Comparison of ENCODE assay signal across 10 mouse cellular contexts in the genomic region with DNA sequence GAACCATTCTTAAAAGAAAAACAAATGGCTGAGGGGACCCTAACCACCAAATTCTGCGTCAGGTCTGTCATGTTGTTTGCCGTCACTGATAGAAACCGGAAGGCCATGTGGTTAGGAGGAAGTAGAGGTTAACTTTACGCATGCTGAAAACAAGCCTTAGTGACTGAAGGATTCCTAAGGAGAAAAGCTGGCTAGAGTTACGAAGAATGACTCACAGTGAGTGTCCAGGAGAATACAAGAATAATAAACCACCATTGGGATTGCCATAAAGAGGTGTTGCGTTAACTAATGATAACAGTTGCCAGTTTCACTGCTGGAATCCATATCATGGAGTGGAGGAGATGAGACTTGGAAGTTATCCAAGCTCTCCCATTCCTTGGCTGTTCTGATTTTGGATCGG. TPM values are rescaled to one million over a fixed set of nuclear protein-coding genes. Genes with fewer than 3 reads are reported as not detected.
DNase-seq lines count a peak whose midpoint lies in the region; ATAC-seq and TF ChIP-seq lines count a peak whose summit lies in the region.
"Had no signal": no experiment of that assay in that cellular context is flagged by ENCODE, and none has a peak within 500 bp of the region (broad histone marks: within the 10 kb centered on the region; RNA-seq: fewer than 3 reads in every experiment).

No protein-coding gene starts in this region.

- peaks cover 8% of the 10 kb centered on the region for H3K4me1 ChIP-seq in heart, adult 2 months (ENCODE audit: control insufficient read depth, insufficient read depth, low read length)
- peaks cover 20% of the 10 kb centered on the region for H3K4me1 ChIP-seq in lung, embryonic 16.5 days (replicated peaks; ENCODE audit: control insufficient read depth, insufficient read depth, low read length)
- peaks cover 69% of the 10 kb centered on the region for H3K4me1 ChIP-seq in intestine, embryonic 14.5 days (replicated peaks; ENCODE audit: control insufficient read depth, insufficient read depth, low read length)
- H3K4me1 ChIP-seq in stomach, embryonic 14.5 days (ENCODE audit: control insufficient read depth, insufficient read depth, low read length): peaks cover 43% of the 10 kb centered on the region

- no peak for TF ChIP-seq CTCF in heart, adult 2 months (IDR thresholded peaks at IDR 0.05)

- peak; percentile 80 for ATAC-seq in lung, embryonic 16.5 days (ENCODE audit: low read depth)
- ATAC-seq in intestine, embryonic 14.5 days (replicated peaks; ENCODE audit: low FRiP score, low TSS enrichment, low read depth): no peak; the same call in 1 of the 2 replicates
- no peak for ATAC-seq in stomach, embryonic 14.5 days (ENCODE audit: insufficient number of reproducible peaks, insufficient read depth, low FRiP score, low read depth)
- ATAC-seq: forebrain, embryonic 16.5 days had no signal

- TF ChIP-seq EP300 in heart, adult 2 months (IDR thresholded peaks at IDR 0.05; ENCODE audit: insufficient read depth, low read depth, low read length): no peak

- no peak for DNase-seq in heart, adult 2 months
- no peak for DNase-seq in heart, postnatal 4 days
- DNase-seq in lung, postnatal 10 days: no peak
- no peak for DNase-seq in intestine, embryonic 14.5 days (ENCODE audit: low spot score)
- DNase-seq in urinary bladder, postnatal 25 days (ENCODE audit: low spot score): no peak
- no peak for DNase-seq in ovary, postnatal 36 days (ENCODE audit: low spot score)
- DNase-seq: cerebellum, postnatal 14 days had no signal

- H3K27me3 ChIP-seq in heart, adult 2 months (ENCODE audit: control insufficient read depth, insufficient read depth, low read length): no peaks in the 10 kb centered on the region
- H3K27me3 ChIP-seq in lung, embryonic 16.5 days (ENCODE audit: control insufficient read depth, insufficient read depth, low read depth, low read length): no peaks in the 10 kb centered on the region; the same call in 1 of the 2 replicates
- H3K27me3 ChIP-seq in intestine, embryonic 14.5 days (replicated peaks; ENCODE audit: control insufficient read depth, insufficient read depth, low read length): no peaks in the 10 kb centered on the region
- no peaks in the 10 kb centered on the region for H3K27me3 ChIP-seq in stomach, embryonic 14.5 days (ENCODE audit: control insufficient read depth, insufficient read depth, low read length)

- TF ChIP-seq POLR2A in heart, adult 2 months (IDR thresholded peaks at IDR 0.05; ENCODE audit: insufficient read depth, low read depth, low read length): no peak

- intact Hi-C loops in heart, adult 2 months (cut with DNase I): no loop called here

- no peak overlapping the region for H3K4me3 ChIP-seq in heart, adult 2 months
- H3K4me3 ChIP-seq in lung, embryonic 16.5 days (ENCODE audit: low read length): no peak overlapping the region
- no peak overlapping the region for H3K4me3 ChIP-seq in intestine, embryonic 14.5 days (ENCODE audit: low read depth, low read length)
- H3K4me3 ChIP-seq in stomach, embryonic 14.5 days (ENCODE audit: low read depth, low read length): no peak overlapping the region

- H3K4me2 ChIP-seq in lung, embryonic 16.5 days (ENCODE audit: low read depth, low read length): peak overlapping the region; percentile 22
- no peak overlapping the region for H3K4me2 ChIP-seq in intestine, embryonic 14.5 days (ENCODE audit: low read length)
- no peak overlapping the region for H3K4me2 ChIP-seq in stomach, embryonic 14.5 days (replicated peaks; ENCODE audit: low read depth, low read length)

- no peaks in the 10 kb centered on the region for H3K9me3 ChIP-seq in lung, embryonic 16.5 days (ENCODE audit: control insufficient read depth, low read length)
- no peaks in the 10 kb centered on the region for H3K9me3 ChIP-seq in intestine, embryonic 14.5 days (ENCODE audit: control insufficient read depth, low read length)
- H3K9me3 ChIP-seq in stomach, embryonic 14.5 days (ENCODE audit: control insufficient read depth, low read depth, low read length): no peaks in the 10 kb centered on the region

- peak overlapping the region; percentile 38; the same call in 1 of the 2 replicates for H3K27ac ChIP-seq in heart, adult 2 months
- peak overlapping the region; percentile 70 for H3K27ac ChIP-seq in lung, embryonic 16.5 days (ENCODE audit: low read length)
- H3K27ac ChIP-seq in intestine, embryonic 14.5 days (ENCODE audit: low read depth): peak overlapping the region; percentile 93
- peak overlapping the region; percentile 89 for H3K27ac ChIP-seq in stomach, embryonic 14.5 days (ENCODE audit: low read length)

- 42% methylated on average over 7 of the region's 7 CpGs for WGBS in heart, adult 2 months
- 37% methylated on average over 7 of the region's 7 CpGs for WGBS in lung, embryonic 16.5 days
- 32% methylated on average over 7 of the region's 7 CpGs for WGBS in intestine, embryonic 14.5 days
- 30% methylated on average over 7 of the region's 7 CpGs for WGBS in stomach, embryonic 14.5 days

- peaks cover 20% of the 10 kb centered on the region for H3K36me3 ChIP-seq in heart, adult 2 months (ENCODE audit: control insufficient read depth, insufficient read depth, low read length)
- peaks cover 4% of the 10 kb centered on the region for H3K36me3 ChIP-seq in lung, embryonic 16.5 days (ENCODE audit: control insufficient read depth, insufficient read depth, low read length)
- peaks cover 12% of the 10 kb centered on the region; the same call in 1 of the 2 replicates for H3K36me3 ChIP-seq in intestine, embryonic 14.5 days (ENCODE audit: control insufficient read depth, insufficient read depth, low read length)
- H3K36me3 ChIP-seq in stomach, embryonic 14.5 days (ENCODE audit: control insufficient read depth, insufficient read depth, low read length): no peaks in the 10 kb centered on the region; the same call in 1 of the 2 replicates

- no peaks in the 10 kb centered on the region for H3K79me2 ChIP-seq in heart, adult 2 months (replicated peaks; ENCODE audit: control insufficient read depth, insufficient read depth, low read length)

- no peak overlapping the region for H3K9ac ChIP-seq in heart, adult 2 months (ENCODE audit: low read depth, low read length)
- H3K9ac ChIP-seq in lung, embryonic 16.5 days (ENCODE audit: low read length): no peak overlapping the region
- no peak overlapping the region for H3K9ac ChIP-seq in intestine, embryonic 14.5 days (ENCODE audit: low read length)
- no peak overlapping the region for H3K9ac ChIP-seq in stomach, embryonic 14.5 days (replicated peaks; ENCODE audit: low read depth, low read length)

RNA-seq across cellular contexts. Expression of gene Mettl14, which starts 51.0 kb away (rescaled TPM):
- 10 to 100 TPM; 11.6 to 13.9 TPM for total RNA-seq in heart, adult 2 months (2021)
- polyA plus RNA-seq in heart, adult 2 months (2012; rRNA removed): 5.4 and 7.6 TPM in 2 replicates
- total RNA-seq in heart, postnatal 4 days (2021): 10 to 100 TPM; 15.5 to 16.9 TPM
- 24.9 and 25.1 TPM in 2 replicates for polyA plus RNA-seq in lung, embryonic 16.5 days (2015; fragmentation: Nextera tagmentation; extraction: Ambion mirVana)
- polyA plus RNA-seq in intestine, embryonic 14.5 days (2014; fragmentation: Nextera tagmentation; extraction: Ambion mirVana): 20.6 and 22.8 TPM in 2 replicates
- polyA plus RNA-seq in stomach, embryonic 14.5 days (2014; fragmentation: Nextera tagmentation; extraction: Ambion mirVana): 21.3 and 22.0 TPM in 2 replicates

Comparison
In these comparisons a context has a peak if more than half of its experiments do, and no peak if none do; other contexts are left out.
1. H3K27ac ChIP-seq: peak in every context shown above with its lines; median percentile 93 in intestine, embryonic 14.5 days; 89 in stomach, embryonic 14.5 days; 70 in lung, embryonic 16.5 days; 38 in heart, adult 2 months.